18 mouse cellular contexts compared by ENCODE assay signal in the genomic region with DNA sequence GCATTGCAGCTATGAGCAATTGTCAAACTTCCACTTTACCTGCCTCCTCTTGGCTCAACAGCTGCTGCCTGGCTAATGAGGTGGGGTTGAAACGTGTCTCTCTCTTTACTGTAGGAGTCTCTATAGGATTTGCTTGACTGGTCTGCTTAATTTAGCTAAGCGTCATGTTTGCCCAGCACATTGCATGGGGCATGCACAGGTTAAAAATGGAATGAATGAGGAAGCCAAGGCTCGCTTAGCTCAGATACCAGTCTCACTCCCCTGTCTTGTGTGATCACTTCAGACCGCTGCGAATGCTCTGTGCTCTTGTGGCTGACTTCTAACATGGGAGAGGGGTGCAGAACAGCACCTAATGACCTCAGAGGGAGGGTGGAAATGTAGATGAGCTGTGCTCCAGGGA.
DNase-seq lines count a peak whose midpoint lies in the region; ATAC-seq and TF ChIP-seq lines count a peak whose summit lies in the region.
"Had no signal": no experiment of that assay in that cellular context is flagged by ENCODE, and none has a peak within 500 bp of the region (broad histone marks: within the 10 kb centered on the region; RNA-seq: fewer than 3 reads in every experiment).

No protein-coding gene starts in this region.

- no peak for TF ChIP-seq RAD21 in CH12.LX (IDR thresholded peaks at IDR 0.05; ENCODE audit: low read depth, low read length)

- H3K9me3 ChIP-seq in kidney, embryonic 14.5 days (ENCODE audit: control insufficient read depth, low read length): no peaks in the 10 kb centered on the region
- H3K9me3 ChIP-seq in midbrain, embryonic 12.5 days: no peaks in the 10 kb centered on the region
- no peaks in the 10 kb centered on the region for H3K9me3 ChIP-seq in midbrain, embryonic 16.5 days (replicated peaks; ENCODE audit: control insufficient read depth, low read length, poor library complexity, severe bottlenecking)
- H3K9me3 ChIP-seq in CH12.LX (replicated peaks; ENCODE audit: low read length): no peaks in the 10 kb centered on the region
- no peaks in the 10 kb centered on the region for H3K9me3 ChIP-seq in neural tube, embryonic 15.5 days (replicated peaks)
- H3K9me3 ChIP-seq: forebrain, embryonic 12.5 days; heart, embryonic 13.5 days had no signal

- WGBS in kidney, embryonic 14.5 days: 38% methylated on average over 5 of the region's 5 CpGs
- 80% methylated on average over 5 of the region's 5 CpGs for WGBS in midbrain, embryonic 12.5 days
- 73% methylated on average over 5 of the region's 5 CpGs for WGBS in midbrain, embryonic 16.5 days
- WGBS in neural tube, embryonic 15.5 days: 74% methylated on average over 5 of the region's 5 CpGs

- H3K4me1 ChIP-seq in kidney, embryonic 14.5 days (ENCODE audit: control insufficient read depth, insufficient read depth, low read length): peaks cover 4% of the 10 kb centered on the region; the same call in 1 of the 2 replicates
- H3K4me1 ChIP-seq in midbrain, embryonic 12.5 days: peaks cover 11% of the 10 kb centered on the region; the same call in 1 of the 2 replicates
- peaks cover 8% of the 10 kb centered on the region; the same call in 1 of the 2 replicates for H3K4me1 ChIP-seq in midbrain, embryonic 16.5 days (ENCODE audit: control insufficient read depth, insufficient read depth, low read length)
- H3K4me1 ChIP-seq in CH12.LX (ENCODE audit: control insufficient read depth in 1 of 2, insufficient read depth in 2 of 2): peaks cover 9 to 31% of the 10 kb centered on the region in 2 experiments
- H3K4me1 ChIP-seq in neural tube, embryonic 15.5 days: peaks cover 9% of the 10 kb centered on the region; the same call in 1 of the 2 replicates

- in situ Hi-C loops in CH12.LX (cut with MboI; ENCODE audit: low pct_ligation_motif_present, low pct_unique_long_range_greater_than_20kb, low sequenced_read_pairs): no loop called here

- peak; percentile 80; the same call in 1 of the 2 replicates for ATAC-seq in kidney, embryonic 14.5 days (ENCODE audit: low FRiP score, low TSS enrichment)
- 0 out of 2 replicates have a peak, but pooled peaks have one; percentile 19 for ATAC-seq in midbrain, embryonic 12.5 days (ENCODE audit: low FRiP score, low read depth)
- ATAC-seq in midbrain, embryonic 16.5 days: no peak
- peak; percentile 49; the same call in 1 of the 2 replicates for ATAC-seq in neutrophil, adult 5-6 weeks (ENCODE audit: extremely low read depth, insufficient number of reproducible peaks, low FRiP score, poor library complexity, severe bottlenecking)
- no peak for ATAC-seq in megakaryocyte, adult 5-6 weeks (ENCODE audit: poor library complexity, severe bottlenecking)
- ATAC-seq in neural tube, embryonic 15.5 days (ENCODE audit: low FRiP score): no peak
- ATAC-seq: CD4-positive, CD25-positive, alpha-beta regulatory T cell, adult 4 months; forebrain, postnatal 0 days; hindbrain, postnatal 0 days had no signal

- H3K36me3 ChIP-seq in kidney, embryonic 14.5 days (ENCODE audit: control insufficient read depth, insufficient read depth, low read length): no peaks in the 10 kb centered on the region
- H3K36me3 ChIP-seq in midbrain, embryonic 12.5 days: no peaks in the 10 kb centered on the region
- H3K36me3 ChIP-seq in midbrain, embryonic 16.5 days (ENCODE audit: control insufficient read depth, insufficient read depth, low read length): no peaks in the 10 kb centered on the region
- H3K36me3 ChIP-seq in CH12.LX (replicated peaks in 1 of 2; ENCODE audit: control insufficient read depth in 1 of 2, insufficient read depth in 1 of 2, low read length in 1 of 2): no peaks in the 10 kb centered on the region
- no peaks in the 10 kb centered on the region for H3K36me3 ChIP-seq in neural tube, embryonic 15.5 days
- H3K36me3 ChIP-seq: forebrain, embryonic 12.5 days; heart, embryonic 13.5 days had no signal

- H3K27ac ChIP-seq in kidney, embryonic 14.5 days (ENCODE audit: low read depth, low read length): no peak overlapping the region
- no peak overlapping the region for H3K27ac ChIP-seq in midbrain, embryonic 12.5 days (replicated peaks)
- H3K27ac ChIP-seq in midbrain, embryonic 16.5 days (ENCODE audit: low read length): no peak overlapping the region
- H3K27ac ChIP-seq in CH12.LX (ENCODE audit: insufficient read depth, low read depth): no peak overlapping the region; the same call in 1 of the 2 replicates
- H3K27ac ChIP-seq in neural tube, embryonic 15.5 days (replicated peaks): no peak overlapping the region
- H3K27ac ChIP-seq: forebrain, embryonic 12.5 days; heart, embryonic 13.5 days; hindbrain, postnatal 0 days had no signal

- TF ChIP-seq EP300 in CH12.LX (IDR thresholded peaks at IDR 0.05; ENCODE audit: low read length): no peak

- TF ChIP-seq CTCF in CH12.LX (conservative IDR thresholded peaks at IDR 0.05 in 1 of 2, IDR thresholded peaks at IDR 0.05 in 1 of 2; ENCODE audit: low read depth in 2 of 2, low read length in 2 of 2): no peak

- dilution Hi-C loops in CH12.LX (cut with MboI; ENCODE audit: extremely low pct_ligation_motif_present, extremely low pct_unique_long_range_greater_than_20kb, low sequenced_read_pairs): no loop called here

- no peak for DNase-seq in kidney, adult 9 months
- DNase-seq in CH12.LX (ENCODE audit: extremely low read depth): no peak
- DNase-seq: adrenal gland, postnatal 14 days; cerebellum, adult 18-20 months; cerebellum, postnatal 10 days; forebrain, postnatal 0 days; gastrocnemius, postnatal 14 days; heart, postnatal 36 days had no signal

- H3K9ac ChIP-seq in kidney, embryonic 14.5 days (ENCODE audit: low read depth, low read length): no peak overlapping the region
- no peak overlapping the region for H3K9ac ChIP-seq in midbrain, embryonic 12.5 days (replicated peaks)
- H3K9ac ChIP-seq in midbrain, embryonic 16.5 days (ENCODE audit: low read depth, low read length): no peak overlapping the region
- H3K9ac ChIP-seq in CH12.LX (ENCODE audit: insufficient read depth, low read depth): no peak overlapping the region
- H3K9ac ChIP-seq in neural tube, embryonic 15.5 days (replicated peaks): no peak overlapping the region
- H3K9ac ChIP-seq: forebrain, embryonic 12.5 days; forebrain, postnatal 0 days; heart, embryonic 13.5 days had no signal

- TF ChIP-seq POLR2A in CH12.LX (IDR thresholded peaks at IDR 0.05; ENCODE audit: low read depth, low read length): no peak

- H3K4me2 ChIP-seq in kidney, embryonic 14.5 days (replicated peaks; ENCODE audit: low read depth, low read length): no peak overlapping the region
- H3K4me2 ChIP-seq in midbrain, embryonic 12.5 days (replicated peaks): no peak overlapping the region
- H3K4me2 ChIP-seq in midbrain, embryonic 16.5 days (ENCODE audit: low read length): no peak overlapping the region
- no peak overlapping the region for H3K4me2 ChIP-seq in CH12.LX (ENCODE audit: insufficient read depth, low read depth, poor library complexity, severe bottlenecking)
- no peak overlapping the region for H3K4me2 ChIP-seq in neural tube, embryonic 15.5 days
- H3K4me2 ChIP-seq: forebrain, embryonic 12.5 days; heart, embryonic 13.5 days had no signal

- no peaks in the 10 kb centered on the region for H3K27me3 ChIP-seq in kidney, embryonic 14.5 days (ENCODE audit: control insufficient read depth, insufficient read depth, low read length)
- H3K27me3 ChIP-seq in midbrain, embryonic 12.5 days: no peaks in the 10 kb centered on the region
- H3K27me3 ChIP-seq in midbrain, embryonic 16.5 days (ENCODE audit: control insufficient read depth, insufficient read depth, low read depth, low read length): no peaks in the 10 kb centered on the region
- no peaks in the 10 kb centered on the region for H3K27me3 ChIP-seq in CH12.LX (replicated peaks)
- H3K27me3 ChIP-seq in neural tube, embryonic 15.5 days (replicated peaks): no peaks in the 10 kb centered on the region
- H3K27me3 ChIP-seq: forebrain, embryonic 12.5 days; heart, embryonic 13.5 days had no signal

- H3K4me3 ChIP-seq in kidney, embryonic 14.5 days (ENCODE audit: low read length): no peak overlapping the region
- H3K4me3 ChIP-seq in midbrain, embryonic 12.5 days: no peak overlapping the region
- H3K4me3 ChIP-seq in midbrain, embryonic 16.5 days (ENCODE audit: low read depth, low read length): no peak overlapping the region
- H3K4me3 ChIP-seq in CH12.LX (replicated peaks in 1 of 3; ENCODE audit: low read depth in 2 of 3, low read length in 2 of 3, poor library complexity in 1 of 3): no peak overlapping the region
- H3K4me3 ChIP-seq in neural tube, embryonic 15.5 days (replicated peaks): no peak overlapping the region
- H3K4me3 ChIP-seq: forebrain, embryonic 12.5 days; heart, embryonic 13.5 days had no signal

- H3K79me2 ChIP-seq in CH12.LX (replicated peaks; ENCODE audit: control insufficient read depth, extremely low read depth, insufficient read depth, poor library complexity, severe bottlenecking): no peaks in the 10 kb centered on the region

TF ChIP-seq in CH12.LX, 34 proteins besides CTCF, POLR2A, EP300 and RAD21:
- TF ChIP-seq BHLHE40 (IDR thresholded peaks at IDR 0.05; ENCODE audit: low read depth, low read length): 0 out of 2 replicates have a peak, but pooled peaks have one; percentile 7
- no peak for TF ChIP-seq JUND (conservative IDR thresholded peaks at IDR 0.05; ENCODE audit: low read depth, low read length)

Comparison
In these comparisons a context has a peak if more than half of its experiments do, and no peak if none do; other contexts are left out.
1. ATAC-seq: peak in kidney, embryonic 14.5 days (single experiment), midbrain, embryonic 12.5 days (single experiment) and neutrophil, adult 5-6 weeks (single experiment); none in midbrain, embryonic 16.5 days (single experiment), megakaryocyte, adult 5-6 weeks (single experiment) and neural tube, embryonic 15.5 days (single experiment).